ENCODE assay signal across 19 mouse cellular contexts in the genomic region with DNA sequence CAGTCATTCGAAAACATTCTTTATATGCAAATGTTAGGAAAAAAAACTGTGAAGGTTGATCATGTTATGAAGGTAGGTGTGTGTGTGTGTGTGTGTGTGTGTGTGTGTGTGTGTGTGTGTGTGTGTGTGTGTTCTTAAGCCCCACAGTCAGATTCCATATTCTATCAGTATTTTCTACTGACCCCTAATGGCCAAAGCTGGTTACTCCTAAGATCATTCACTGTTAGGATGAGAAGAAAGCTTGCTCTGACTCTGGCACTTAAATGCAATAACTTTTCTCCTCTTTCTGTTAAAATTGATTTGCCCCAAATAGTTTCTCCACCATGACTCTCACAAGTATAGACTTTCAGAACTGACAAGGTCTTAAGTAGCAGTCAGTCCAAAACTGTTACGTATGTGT. TPM values are rescaled to one million over a fixed set of nuclear protein-coding genes. Genes with fewer than 3 reads are reported as not detected.
DNase-seq lines count a peak whose midpoint lies in the region; ATAC-seq and TF ChIP-seq lines count a peak whose summit lies in the region.
"Had no signal": no experiment of that assay in that cellular context is flagged by ENCODE, and none has a peak within 500 bp of the region (broad histone marks: within the 10 kb centered on the region; RNA-seq: fewer than 3 reads in every experiment).

No protein-coding gene starts in this region.

- peak; percentile 18 for DNase-seq in cerebellum, adult 9-11 months
- DNase-seq in cerebellum, adult 11 months = no peak
- DNase-seq in hindbrain, postnatal 0 days (ENCODE audit: low spot score) = peak; percentile 67
- DNase-seq in midbrain, postnatal 0 days (ENCODE audit: low spot score) = peak; percentile 63
- DNase-seq in midbrain, embryonic 11.5 days (ENCODE audit: low spot score, missing footprints) = no peak
- DNase-seq in thymus, postnatal 4 days = no peak
- DNase-seq in adrenal gland, adult 2 months = no peak
- DNase-seq: adrenal gland, postnatal 10 days; B cell, adult 2 months; gastrocnemius, postnatal 36 days; kidney, postnatal 10 days had no signal

- no peak overlapping the region for H3K4me2 ChIP-seq in hindbrain, postnatal 0 days (ENCODE audit: low read depth, low read length)
- no peak overlapping the region for H3K4me2 ChIP-seq in hindbrain, embryonic 16.5 days (ENCODE audit: low read length)
- no peak overlapping the region for H3K4me2 ChIP-seq in midbrain, postnatal 0 days (ENCODE audit: low read depth, low read length, poor library complexity, severe bottlenecking)
- H3K4me2 ChIP-seq in midbrain, embryonic 11.5 days = no peak overlapping the region
- H3K4me2 ChIP-seq: heart, embryonic 12.5 days; limb, embryonic 15.5 days; lung, embryonic 15.5 days had no signal

- TF ChIP-seq CTCF in hindbrain, postnatal 0 days (IDR thresholded peaks at IDR 0.05; ENCODE audit: low read depth) = peak; percentile 57
- TF ChIP-seq CTCF in midbrain, postnatal 0 days (IDR thresholded peaks at IDR 0.05) = peak; percentile 70

- H3K4me1 ChIP-seq in hindbrain, postnatal 0 days (ENCODE audit: insufficient read depth, low read length) = peaks cover 2% of the 10 kb centered on the region; the same call in 1 of the 2 replicates
- peaks cover 5% of the 10 kb centered on the region; the same call in 1 of the 2 replicates for H3K4me1 ChIP-seq in hindbrain, embryonic 16.5 days (ENCODE audit: control insufficient read depth, insufficient read depth, low read depth, low read length)
- no peaks in the 10 kb centered on the region for H3K4me1 ChIP-seq in midbrain, postnatal 0 days (ENCODE audit: insufficient read depth, low read length)
- H3K4me1 ChIP-seq in midbrain, embryonic 11.5 days (ENCODE audit: control insufficient read depth, insufficient read depth, low read length) = peaks cover 6% of the 10 kb centered on the region; the same call in 1 of the 2 replicates
- H3K4me1 ChIP-seq: limb, embryonic 15.5 days; lung, embryonic 15.5 days had no signal

- H3K9me3 ChIP-seq in hindbrain, postnatal 0 days (ENCODE audit: low read length) = no peaks in the 10 kb centered on the region
- H3K9me3 ChIP-seq in hindbrain, embryonic 16.5 days (ENCODE audit: control insufficient read depth, low read length) = no peaks in the 10 kb centered on the region
- H3K9me3 ChIP-seq in midbrain, postnatal 0 days (ENCODE audit: low read length) = no peaks in the 10 kb centered on the region
- H3K9me3 ChIP-seq in midbrain, embryonic 11.5 days (ENCODE audit: control insufficient read depth, low read length) = no peaks in the 10 kb centered on the region
- H3K9me3 ChIP-seq: heart, embryonic 12.5 days; hindbrain, embryonic 10.5 days; limb, embryonic 15.5 days; lung, embryonic 15.5 days; megakaryocyte, embryonic 14.5 days had no signal

- no peak overlapping the region for H3K27ac ChIP-seq in hindbrain, postnatal 0 days
- no peak overlapping the region for H3K27ac ChIP-seq in hindbrain, embryonic 16.5 days (ENCODE audit: low read depth, low read length)
- no peak overlapping the region for H3K27ac ChIP-seq in midbrain, postnatal 0 days (ENCODE audit: low read depth, low read length)
- no peak overlapping the region for H3K27ac ChIP-seq in midbrain, embryonic 11.5 days (ENCODE audit: low read depth, low read length)
- H3K27ac ChIP-seq: hindbrain, embryonic 10.5 days; limb, embryonic 15.5 days; lung, embryonic 15.5 days had no signal

- no peaks in the 10 kb centered on the region for H3K27me3 ChIP-seq in hindbrain, postnatal 0 days (ENCODE audit: insufficient read depth, low read length)
- no peaks in the 10 kb centered on the region for H3K27me3 ChIP-seq in hindbrain, embryonic 16.5 days (replicated peaks; ENCODE audit: control insufficient read depth, insufficient read depth, low read length)
- H3K27me3 ChIP-seq in midbrain, postnatal 0 days (ENCODE audit: insufficient read depth, low read length) = no peaks in the 10 kb centered on the region
- H3K27me3 ChIP-seq in midbrain, embryonic 11.5 days (ENCODE audit: control insufficient read depth, insufficient read depth, low read length) = no peaks in the 10 kb centered on the region
- H3K27me3 ChIP-seq: heart, embryonic 12.5 days; limb, embryonic 15.5 days; lung, embryonic 15.5 days had no signal

- no peak overlapping the region for H3K9ac ChIP-seq in hindbrain, postnatal 0 days (replicated peaks; ENCODE audit: low read length)
- H3K9ac ChIP-seq in hindbrain, embryonic 16.5 days (ENCODE audit: low read depth, low read length) = no peak overlapping the region
- H3K9ac ChIP-seq in midbrain, postnatal 0 days (replicated peaks; ENCODE audit: low read length, poor library complexity, severe bottlenecking) = no peak overlapping the region
- no peak overlapping the region for H3K9ac ChIP-seq in midbrain, embryonic 11.5 days (ENCODE audit: low read length)
- H3K9ac ChIP-seq: heart, embryonic 12.5 days; limb, embryonic 15.5 days; lung, embryonic 15.5 days had no signal

- H3K4me3 ChIP-seq in hindbrain, postnatal 0 days (ENCODE audit: low read length) = no peak overlapping the region
- H3K4me3 ChIP-seq in hindbrain, embryonic 16.5 days (ENCODE audit: low read length) = no peak overlapping the region
- H3K4me3 ChIP-seq in midbrain, postnatal 0 days (ENCODE audit: low read depth, low read length) = no peak overlapping the region
- H3K4me3 ChIP-seq in midbrain, embryonic 11.5 days (ENCODE audit: low read depth, low read length) = no peak overlapping the region
- H3K4me3 ChIP-seq: erythroblast, embryonic 14.5 days; heart, embryonic 12.5 days; hindbrain, embryonic 10.5 days; limb, embryonic 15.5 days; lung, embryonic 15.5 days; megakaryocyte, embryonic 14.5 days had no signal

- 91% methylated on average over 2 of the region's 2 CpGs for WGBS in hindbrain, postnatal 0 days
- 90% methylated on average over 2 of the region's 2 CpGs for WGBS in hindbrain, embryonic 16.5 days
- 90% methylated on average over 2 of the region's 2 CpGs for WGBS in midbrain, postnatal 0 days
- 85% methylated on average over 2 of the region's 2 CpGs for WGBS in midbrain, embryonic 11.5 days

- no peaks in the 10 kb centered on the region for H3K36me3 ChIP-seq in hindbrain, postnatal 0 days (ENCODE audit: insufficient read depth, low read length)
- H3K36me3 ChIP-seq in hindbrain, embryonic 16.5 days (ENCODE audit: control insufficient read depth, insufficient read depth, low read length) = peaks cover 2% of the 10 kb centered on the region; the same call in 1 of the 2 replicates
- H3K36me3 ChIP-seq in midbrain, postnatal 0 days (ENCODE audit: insufficient read depth, low read length) = peaks cover 12% of the 10 kb centered on the region
- H3K36me3 ChIP-seq in midbrain, embryonic 11.5 days (ENCODE audit: control insufficient read depth, insufficient read depth, low read length) = no peaks in the 10 kb centered on the region
- H3K36me3 ChIP-seq: heart, embryonic 12.5 days; limb, embryonic 15.5 days; lung, embryonic 15.5 days had no signal

- no peak for ATAC-seq in hindbrain, postnatal 0 days
- no peak for ATAC-seq in hindbrain, embryonic 16.5 days
- no peak for ATAC-seq in midbrain, postnatal 0 days (ENCODE audit: low FRiP score)
- ATAC-seq in midbrain, embryonic 11.5 days (ENCODE audit: low FRiP score) = no peak
- ATAC-seq: forebrain, embryonic 16.5 days had no signal

RNA-seq across cellular contexts. Expression of a gene that starts 6.0 kb away (rescaled TPM):
- 1.6 and 19.1 TPM in 2 replicates for total RNA-seq in hindbrain, postnatal 0 days (2014; rRNA removed)
- polyA plus RNA-seq in hindbrain, postnatal 0 days (2015; fragmentation: Nextera tagmentation; extraction: Ambion mirVana) = 1.4 and 1.9 TPM in 2 replicates
- 0.99 and 1.6 TPM in 2 replicates for polyA plus RNA-seq in hindbrain, embryonic 16.5 days (2015; fragmentation: Nextera tagmentation; extraction: Ambion mirVana)
- 0.66 and 2.8 TPM in 2 replicates for total RNA-seq in midbrain, postnatal 0 days (2014; rRNA removed)
- polyA plus RNA-seq in midbrain, postnatal 0 days (2015; fragmentation: Nextera tagmentation; extraction: Ambion mirVana) = 0.89 and 1.0 TPM in 2 replicates
- 4.1 and 6.6 TPM in 2 replicates for polyA plus RNA-seq in midbrain, embryonic 11.5 days (2014; fragmentation: Nextera tagmentation; extraction: Ambion mirVana)
- under 1 TPM; 0.55 to 0.78 TPM for total RNA-seq in adrenal gland, adult 2 months (2021)
- polyA plus RNA-seq in adrenal gland, adult 2 months (2012; rRNA removed) = 0.15 and 0.20 TPM in 2 replicates

RNA-seq across cellular contexts. Expression of a gene that starts 10.8 kb away (rescaled TPM):
- total RNA-seq in hindbrain, postnatal 0 days (2014; rRNA removed) = 533 and 565 TPM in 2 replicates
- polyA plus RNA-seq in hindbrain, postnatal 0 days (2015; fragmentation: Nextera tagmentation; extraction: Ambion mirVana) = 52.5 and 53.1 TPM in 2 replicates
- polyA plus RNA-seq in hindbrain, embryonic 16.5 days (2015; fragmentation: Nextera tagmentation; extraction: Ambion mirVana) = 64.9 and 70.2 TPM in 2 replicates
- total RNA-seq in midbrain, postnatal 0 days (2014; rRNA removed) = 547 and 554 TPM in 2 replicates
- polyA plus RNA-seq in midbrain, postnatal 0 days (2015; fragmentation: Nextera tagmentation; extraction: Ambion mirVana) = 53.9 and 60.8 TPM in 2 replicates
- 19.4 and 22.9 TPM in 2 replicates for polyA plus RNA-seq in midbrain, embryonic 11.5 days (2014; fragmentation: Nextera tagmentation; extraction: Ambion mirVana)
- total RNA-seq in adrenal gland, adult 2 months (2021) = 1 to 10 TPM; 3.9 to 6.1 TPM
- 6.8 and 9.3 TPM in 2 replicates for polyA plus RNA-seq in adrenal gland, adult 2 months (2012; rRNA removed)

RNA-seq across cellular contexts. Expression of a gene that starts 23.1 kb away (rescaled TPM):
- total RNA-seq in hindbrain, postnatal 0 days (2014; rRNA removed) = 51.7 and 55.2 TPM in 2 replicates
- polyA plus RNA-seq in hindbrain, postnatal 0 days (2015; fragmentation: Nextera tagmentation; extraction: Ambion mirVana) = 18.7 and 21.5 TPM in 2 replicates
- polyA plus RNA-seq in hindbrain, embryonic 16.5 days (2015; fragmentation: Nextera tagmentation; extraction: Ambion mirVana) = 17.5 and 20.4 TPM in 2 replicates
- total RNA-seq in midbrain, postnatal 0 days (2014; rRNA removed) = 38.0 and 52.3 TPM in 2 replicates
- 23.1 and 24.1 TPM in 2 replicates for polyA plus RNA-seq in midbrain, postnatal 0 days (2015; fragmentation: Nextera tagmentation; extraction: Ambion mirVana)
- polyA plus RNA-seq in midbrain, embryonic 11.5 days (2014; fragmentation: Nextera tagmentation; extraction: Ambion mirVana) = 3.5 and 5.4 TPM in 2 replicates
- total RNA-seq in adrenal gland, adult 2 months (2021) = 1 to 10 TPM; 1.1 to 2.0 TPM
- 2.1 and 4.5 TPM in 2 replicates for polyA plus RNA-seq in adrenal gland, adult 2 months (2012; rRNA removed)

Comparison
In these comparisons a context has a peak if more than half of its experiments do, and no peak if none do; other contexts are left out.
1. DNase-seq: peak in cerebellum, adult 9-11 months (single experiment), hindbrain, postnatal 0 days (single experiment) and midbrain, postnatal 0 days (single experiment); none in cerebellum, adult 11 months (single experiment), midbrain, embryonic 11.5 days (single experiment), thymus, postnatal 4 days (single experiment) and adrenal gland, adult 2 months (single experiment).